Mouse (Mus musculus) embryonic facial prominence, embryonic 15.5 days (tissue): ENCODE data around the gene Tns1. TPM values are rescaled to one million over a fixed set of nuclear protein-coding genes. Genes with fewer than 3 reads are reported as not detected.

Experiments
- ATAC-seq: fragments of 200-750 bp; cut with Nextera tagmentation; 2 replicates; pipeline ENCODE4 v1.8.0; 2017; ENCODE audit warnings: low read depth, moderate TSS enrichment; ENCODE audit not compliant: insufficient number of reproducible peaks, low FRiP score, low TSS enrichment
- H3K27ac ChIP-seq: fragments of 300-500 bp; sonication (generic); replicated peaks from 2 replicates; pipeline ENCODE4 v1.5.1; 2015; ENCODE audit warnings: mild to moderate bottlenecking, inconsistent platforms
- H3K27me3 ChIP-seq: fragments of 300-500 bp; sonication (generic); 2 replicates; pipeline ENCODE4 v1.6.1; 2015; ENCODE audit warnings: inconsistent platforms
- H3K36me3 ChIP-seq: fragments of 300-500 bp; sonication (generic); 2 replicates; pipeline ENCODE4 v1.6.1; 2015; ENCODE audit warnings: mild to moderate bottlenecking, inconsistent platforms
- H3K4me1 ChIP-seq: fragments of 300-500 bp; sonication (generic); 2 replicates; pipeline ENCODE4 v1.6.1; 2015; ENCODE audit warnings: inconsistent platforms
- H3K4me2 ChIP-seq: fragments of 300-500 bp; sonication (generic); replicated peaks from 2 replicates; pipeline ENCODE4 v1.6.1; 2015; ENCODE audit warnings: mild to moderate bottlenecking, inconsistent platforms
- H3K4me3 ChIP-seq: fragments of 300-500 bp; sonication (generic); replicated peaks from 2 replicates; pipeline ENCODE4 v1.5.1; 2015; ENCODE audit warnings: mild to moderate bottlenecking, inconsistent platforms
- H3K9ac ChIP-seq: fragments of 300-500 bp; sonication (generic); 2 replicates; pipeline ENCODE4 v1.6.1; 2015; ENCODE audit warnings: inconsistent platforms
- H3K9me3 ChIP-seq: fragments of 300-500 bp; sonication (generic); replicated peaks from 2 replicates; pipeline ENCODE4 v1.6.1; 2016; ENCODE audit warnings: inconsistent platforms
- WGBS: fragments of 180-500 bp; shearing (Covaris S2); methylation state at CpG from one replicate; pipeline ENCODE4 v1.1.7; 2015; 5-methylcytosine and 5-hydroxymethylcytosine counted together
- polyA plus RNA-seq: library from polyadenylated mRNA; unstranded; fragments of >200 nt; fragmentation: Nextera tagmentation; extraction: Ambion mirVana; gene quantifications from 2 replicates; pipeline ENCODE4 v1.2.1, GENCODE M21; 2015

The Tns1 gene
- polyA plus RNA-seq, 1 experiment from 2014 or later: 49.3 TPM

- H3K9me3 ChIP-seq: no peaks in the 10 kb centered on the region
- H3K27ac ChIP-seq: peak overlapping the region; percentile 79
- H3K9ac ChIP-seq: no peak overlapping the region
- WGBS: 70% methylated on average over 9 of the region's 9 CpGs
- no peaks in the 10 kb centered on the region for H3K27me3 ChIP-seq
- H3K4me3 ChIP-seq: no peak overlapping the region
- no peak for ATAC-seq
- no peak overlapping the region for H3K4me2 ChIP-seq
- peaks cover 39% of the 10 kb centered on the region for H3K4me1 ChIP-seq
- H3K36me3 ChIP-seq: peaks cover 22% of the 10 kb centered on the region
These were observed 182.6 kb downstream of the Tns1 start for GRCm38 (mm10) chr1:73941697-73942096.

DNA sequence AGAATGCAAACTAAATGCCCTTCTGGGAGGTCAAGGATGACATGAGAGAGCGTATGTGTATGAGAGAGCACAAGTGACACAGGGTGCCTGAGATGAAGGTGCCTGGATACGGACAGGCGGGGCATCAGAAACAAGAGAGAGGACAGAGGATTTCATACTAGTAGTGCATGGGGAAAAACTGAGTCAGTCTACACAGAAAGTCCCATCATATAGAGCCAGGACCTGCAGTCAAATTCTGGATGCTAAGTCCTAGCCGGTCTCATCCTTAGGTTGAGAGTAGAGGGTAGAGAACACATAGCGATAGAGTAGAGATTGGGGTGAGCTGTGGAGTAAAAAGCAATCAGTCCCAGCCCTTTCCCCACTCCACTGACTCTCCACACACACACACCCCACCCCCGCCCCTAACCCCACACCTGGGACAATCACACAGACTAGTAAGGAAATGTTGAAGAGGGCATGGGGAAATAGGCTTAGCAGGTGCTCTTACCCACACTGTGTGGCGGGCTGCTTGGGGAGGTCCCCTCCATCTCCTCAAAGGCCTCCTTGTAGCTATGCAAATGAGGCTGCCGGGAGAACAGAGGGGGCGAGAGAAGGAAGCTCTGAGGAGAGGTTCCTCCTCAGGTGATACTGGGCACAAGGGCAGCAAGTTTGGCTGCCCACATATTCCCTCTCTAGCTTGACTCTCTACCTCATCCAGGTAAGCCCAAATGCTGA is 183.6 kb downstream of the Tns1 start:
- Histone ChIP-seq H3K4me2 (no peak overlapping the region), H3K4me3 (no peak overlapping the region), H3K27me3 (no peaks in the 10 kb centered on the region), H3K4me1 (peaks cover 39% of the 10 kb centered on the region), H3K36me3 (peaks cover 33% of the 10 kb centered on the region), H3K9me3 (no peaks in the 10 kb centered on the region), H3K27ac (no peak overlapping the region), H3K9ac (no peak overlapping the region)
- no peak for ATAC-seq
- WGBS: 81% methylated on average over 9 of the region's 9 CpGs

- Histone ChIP-seq H3K9ac (no peak overlapping the region), H3K27me3 (no peaks in the 10 kb centered on the region), H3K4me2 (no peak overlapping the region), H3K9me3 (no peaks in the 10 kb centered on the region), H3K4me3 (no peak overlapping the region), H3K36me3 (peaks cover 36% of the 10 kb centered on the region), H3K4me1 (peaks cover 22% of the 10 kb centered on the region), H3K27ac (no peak overlapping the region)
- 49% methylated on average over 10 of the region's 10 CpGs for WGBS
- ATAC-seq: no peak
These were observed 185.7 kb downstream of the Tns1 start for GRCm38 (mm10) chr1:73938597-73938996.

DNA sequence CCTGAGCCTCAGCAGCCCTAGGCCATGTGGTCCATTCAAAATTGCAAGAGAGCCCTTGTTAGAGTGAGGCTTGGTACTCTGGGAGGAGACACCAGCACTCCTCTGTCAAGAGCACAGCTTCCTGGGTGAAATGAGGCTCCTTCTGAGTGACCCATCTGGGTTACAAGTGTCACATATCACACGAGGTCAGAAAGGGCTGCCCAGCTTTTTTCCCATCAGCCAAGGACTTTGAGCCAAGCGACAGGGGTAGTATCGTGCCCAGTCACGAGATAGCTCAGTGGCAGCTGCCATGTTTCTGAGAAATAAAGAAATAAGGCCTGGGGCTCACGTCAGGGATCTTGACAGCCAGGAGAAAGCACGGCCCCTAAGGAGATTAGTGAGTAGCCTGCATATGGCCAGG is 186.4 kb downstream of the Tns1 start:
- H3K9ac ChIP-seq: no peak overlapping the region
- H3K27me3 ChIP-seq: no peaks in the 10 kb centered on the region
- H3K27ac ChIP-seq: no peak overlapping the region
- H3K4me2 ChIP-seq: no peak overlapping the region
- peaks cover 14% of the 10 kb centered on the region for H3K4me1 ChIP-seq
- 57% methylated on average over 6 of the region's 6 CpGs for WGBS
- H3K4me3 ChIP-seq: no peak overlapping the region
- no peaks in the 10 kb centered on the region for H3K9me3 ChIP-seq
- H3K36me3 ChIP-seq: peaks cover 36% of the 10 kb centered on the region
- ATAC-seq: no peak

DNA sequence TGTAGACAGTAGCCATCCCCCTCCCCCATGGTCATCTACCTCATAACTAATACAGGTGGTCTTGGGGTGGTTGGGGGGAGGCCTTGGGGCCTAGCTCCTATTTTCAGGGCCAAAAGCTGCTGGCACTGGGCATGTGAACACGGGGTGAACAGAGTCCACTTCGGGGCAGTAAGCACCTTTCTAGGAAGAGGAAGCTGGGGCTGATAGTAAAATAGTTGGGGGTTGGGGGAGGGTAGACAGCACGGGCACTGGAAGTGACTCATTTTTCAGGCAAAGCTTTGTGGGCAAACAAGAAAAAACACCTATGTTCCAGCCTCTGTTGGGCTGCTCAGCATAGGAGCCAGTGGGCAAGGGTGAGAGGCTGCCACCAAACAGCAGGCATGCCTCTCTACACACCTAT is 187.7 kb downstream of the Tns1 start:
- H3K27ac ChIP-seq: no peak overlapping the region
- no peak overlapping the region for H3K4me3 ChIP-seq
- 0 out of 2 replicates have a peak, but pooled peaks cover 1% of the 10 kb centered on the region for H3K4me1 ChIP-seq
- no peaks in the 10 kb centered on the region for H3K27me3 ChIP-seq
- H3K9ac ChIP-seq: no peak overlapping the region
- no peaks in the 10 kb centered on the region for H3K9me3 ChIP-seq
- no peak for ATAC-seq
- no peak overlapping the region for H3K4me2 ChIP-seq
- 75% methylated on average over 3 of the region's 3 CpGs for WGBS
- H3K36me3 ChIP-seq: peaks cover 36% of the 10 kb centered on the region

- Histone ChIP-seq H3K36me3 (peaks cover 33% of the 10 kb centered on the region), H3K27me3 (no peaks in the 10 kb centered on the region), H3K4me2 (no peak overlapping the region), H3K27ac (no peak overlapping the region), H3K4me3 (no peak overlapping the region), H3K9ac (no peak overlapping the region), H3K9me3 (no peaks in the 10 kb centered on the region), H3K4me1 (no peaks in the 10 kb centered on the region)
- 64% methylated on average over 4 of the region's 4 CpGs for WGBS
- no peak for ATAC-seq
These were observed 188.7 kb downstream of the Tns1 start for GRCm38 (mm10) chr1:73935442-73936080.

- ATAC-seq: no peak
- H3K4me3 ChIP-seq: no peak overlapping the region
- no peak overlapping the region for H3K4me2 ChIP-seq
- WGBS: 85% methylated on average over 5 of the region's 5 CpGs
- H3K36me3 ChIP-seq: peaks cover 36% of the 10 kb centered on the region
- H3K9me3 ChIP-seq: no peaks in the 10 kb centered on the region
- H3K27ac ChIP-seq: 0 out of 2 replicates have a peak overlapping the region, but pooled peaks have one; percentile 2
- H3K4me1 ChIP-seq: no peaks in the 10 kb centered on the region
- H3K9ac ChIP-seq: no peak overlapping the region
- H3K27me3 ChIP-seq: no peaks in the 10 kb centered on the region
These were observed 191.1 kb downstream of the Tns1 start for GRCm38 (mm10) chr1:73933146-73933490.

GRCm38 (mm10) chr1:73932421-73933145 is 191.7 kb downstream of the Tns1 start:
- H3K36me3 ChIP-seq: peaks cover 36% of the 10 kb centered on the region
- H3K27ac ChIP-seq: 0 out of 2 replicates have a peak overlapping the region, but pooled peaks have one; percentile 2
- 72% methylated on average over 10 of the region's 10 CpGs for WGBS
- H3K27me3 ChIP-seq: no peaks in the 10 kb centered on the region
- H3K4me1 ChIP-seq: no peaks in the 10 kb centered on the region
- H3K4me2 ChIP-seq: no peak overlapping the region
- H3K4me3 ChIP-seq: no peak overlapping the region
- no peak overlapping the region for H3K9ac ChIP-seq
- no peak for ATAC-seq
- H3K9me3 ChIP-seq: no peaks in the 10 kb centered on the region

GRCm38 (mm10) chr1:73931851-73932250 is 192.4 kb downstream of the Tns1 start:
- ATAC-seq: no peak
- Histone ChIP-seq H3K36me3 (peaks cover 37% of the 10 kb centered on the region), H3K9me3 (no peaks in the 10 kb centered on the region), H3K4me2 (no peak overlapping the region), H3K9ac (no peak overlapping the region), H3K27ac (no peak overlapping the region), H3K4me1 (no peaks in the 10 kb centered on the region), H3K27me3 (no peaks in the 10 kb centered on the region), H3K4me3 (no peak overlapping the region)
- 70% methylated on average over 5 of the region's 5 CpGs for WGBS

GRCm38 (mm10) chr1:73930411-73931134 is 193.7 kb downstream of the Tns1 start:
- no peaks in the 10 kb centered on the region for H3K27me3 ChIP-seq
- H3K36me3 ChIP-seq: peaks cover 24% of the 10 kb centered on the region
- H3K4me2 ChIP-seq: no peak overlapping the region
- 77% methylated on average over 8 of the region's 8 CpGs for WGBS
- H3K27ac ChIP-seq: no peak overlapping the region
- H3K9ac ChIP-seq: no peak overlapping the region
- no peaks in the 10 kb centered on the region for H3K4me1 ChIP-seq
- ATAC-seq: no peak
- no peaks in the 10 kb centered on the region for H3K9me3 ChIP-seq
- no peak overlapping the region for H3K4me3 ChIP-seq

DNA sequence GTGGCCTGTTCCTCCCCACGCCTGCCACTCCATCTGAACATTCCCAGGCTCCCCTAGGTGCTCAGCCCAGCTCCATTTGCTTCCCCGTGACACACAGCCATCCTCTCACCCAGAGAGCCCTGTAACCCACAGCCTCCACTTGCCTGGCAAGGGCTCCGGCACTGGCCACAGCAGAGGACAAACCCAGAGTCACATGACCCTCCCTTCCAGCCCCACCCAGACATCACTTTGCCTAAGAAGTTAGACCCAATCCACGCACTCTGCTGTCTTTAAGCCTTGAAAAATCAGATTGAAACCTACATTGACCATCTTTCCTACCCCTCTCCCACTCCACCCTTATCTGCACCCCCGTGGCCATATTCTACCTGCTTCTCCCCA is 194.3 kb downstream of the Tns1 start:
- ATAC-seq: no peak
- H3K27ac ChIP-seq: no peak overlapping the region
- H3K4me2 ChIP-seq: no peak overlapping the region
- H3K9me3 ChIP-seq: no peaks in the 10 kb centered on the region
- no peaks in the 10 kb centered on the region for H3K27me3 ChIP-seq
- 82% methylated on average over 5 of the region's 5 CpGs for WGBS
- H3K4me3 ChIP-seq: no peak overlapping the region
- H3K4me1 ChIP-seq: no peaks in the 10 kb centered on the region
- H3K9ac ChIP-seq: no peak overlapping the region
- H3K36me3 ChIP-seq: peaks cover 28% of the 10 kb centered on the region
